Mouse (Mus musculus): Measurements from ENCODE around the gene Ubr3.
"Not testable (repeated sequence)": the region's sequence is repeated elsewhere in the genome, so short reads cannot be mapped to it uniquely, and the experiment has no call there.

Ubr3 gene

GRCm38 (mm10) chr2:69897039-69897617 is at the start of gene Ubr3:
TSS of gene Ubr3 (plus strand) at chr2:69897246.
- peak; percentile 96 for DNase-seq

- DNase-seq, result no peak
These were observed 47.8 kb upstream of the Ubr3 start for GRCm38 (mm10) chr2:69849215-69849614.

- no peak for DNase-seq
These were observed 45.5 kb upstream of the Ubr3 start for GRCm38 (mm10) chr2:69851427-69852058.

- DNase-seq, result no peak
These were observed 40.7 kb upstream of the Ubr3 start for GRCm38 (mm10) chr2:69856392-69856791.

GRCm38 (mm10) chr2:69857882-69858281 is 39.2 kb upstream of the Ubr3 start:
- DNase-seq, result no peak

- peak; percentile 38 for DNase-seq
These were observed 36.0 kb upstream of the Ubr3 start for GRCm38 (mm10) chr2:69860972-69861452.

GRCm38 (mm10) chr2:69861485-69862091 is 35.5 kb upstream of the Ubr3 start, which contains the start of gene Ssb:
TSS of gene Ssb (plus strand) at chr2:69861562.
- peak; percentile 90 for DNase-seq

GRCm38 (mm10) chr2:69862117-69862657 is 34.9 kb upstream of the Ubr3 start:
- DNase-seq, result no peak

- no peak for DNase-seq
These were observed 13.1 kb upstream of the Ubr3 start for GRCm38 (mm10) chr2:69883990-69884391.

- no peak for DNase-seq
These were observed 12.5 kb upstream of the Ubr3 start for GRCm38 (mm10) chr2:69884581-69884980.

GRCm38 (mm10) chr2:69885050-69885449 is 12.0 kb upstream of the Ubr3 start:
- no peak for DNase-seq

GRCm38 (mm10) chr2:69885451-69886305 is 11.4 kb upstream of the Ubr3 start, which contains the start of gene Mettl5:
TSS of gene Mettl5 (minus strand) at chr2:69885615.
- DNase-seq, result peak; percentile 76

- DNase-seq, result no peak
These were observed 8.1 kb upstream of the Ubr3 start for GRCm38 (mm10) chr2:69888957-69889356.

- DNase-seq, result no peak
These were observed 6.2 kb upstream of the Ubr3 start for GRCm38 (mm10) chr2:69890843-69891242.

GRCm38 (mm10) chr2:69893145-69893544 is 3.9 kb upstream of the Ubr3 start:
- DNase-seq, result no peak

GRCm38 (mm10) chr2:69893891-69894290 is 3.2 kb upstream of the Ubr3 start:
- no peak for DNase-seq

GRCm38 (mm10) chr2:69895502-69896223 is 1.4 kb upstream of the Ubr3 start:
- DNase-seq, result no peak

- DNase-seq, result no peak
These were observed 843 bp upstream of the Ubr3 start for GRCm38 (mm10) chr2:69896224-69896581.

GRCm38 (mm10) chr2:69897618-69898575 is 851 bp downstream of the Ubr3 start:
- peak; percentile 63 for DNase-seq

GRCm38 (mm10) chr2:69903541-69903940 is 6.5 kb downstream of the Ubr3 start:
- no peak for DNase-seq

- DNase-seq, result not testable (repeated sequence)
These were observed 10.3 kb downstream of the Ubr3 start for GRCm38 (mm10) chr2:69907394-69907793.
